ENCODE assay signal across 9 mouse cellular contexts in genomic region chr7:80199851-80200587, GRCm38 (mm10). TPM values are rescaled to one million over a fixed set of nuclear protein-coding genes. Genes with fewer than 3 reads are reported as not detected.
A peak's percentile ranks its signal among the peaks of the same experiment; 100 is the strongest.
DNase-seq lines count a peak whose midpoint lies in the region; ATAC-seq and TF ChIP-seq lines count a peak whose summit lies in the region.
"Had no signal": no experiment of that assay in that cellular context is flagged by ENCODE, and none has a peak within 500 bp of the region (broad histone marks: within the 10 kb centered on the region; RNA-seq: fewer than 3 reads in every experiment).

No protein-coding gene starts in this region.

- peaks cover 37% of the 10 kb centered on the region for H3K4me1 ChIP-seq in lung, embryonic 15.5 days
- peaks cover 82% of the 10 kb centered on the region for H3K4me1 ChIP-seq in forebrain, embryonic 10.5 days
- peaks cover 29% of the 10 kb centered on the region for H3K4me1 ChIP-seq in limb, embryonic 14.5 days (ENCODE audit: control insufficient read depth, insufficient read depth, low read length)
- peaks cover 41% of the 10 kb centered on the region for H3K4me1 ChIP-seq in stomach, embryonic 14.5 days (ENCODE audit: control insufficient read depth, insufficient read depth, low read length)

- H3K9ac ChIP-seq in lung, embryonic 15.5 days, result no peak overlapping the region; the same call in 1 of the 2 replicates
- H3K9ac ChIP-seq in limb, embryonic 14.5 days (ENCODE audit: low read depth, low read length, severe bottlenecking), result no peak overlapping the region
- no peak overlapping the region for H3K9ac ChIP-seq in stomach, embryonic 14.5 days (replicated peaks; ENCODE audit: low read depth, low read length)

- DNase-seq in lung, postnatal 10 days, result no peak
- DNase-seq in forebrain, embryonic 10.5 days (ENCODE audit: extremely low spot score, low spot score), result no peak
- no peak for DNase-seq in limb, embryonic 14.5 days (ENCODE audit: low spot score)
- DNase-seq in cerebellum, postnatal 36 days, result no peak
- no peak for DNase-seq in embryo, embryonic 9.5 days (ENCODE audit: extremely low spot score)
- DNase-seq in testis, postnatal 10 days (ENCODE audit: low spot score), result no peak
- DNase-seq: lung, adult 18-20 months had no signal

- H3K27me3 ChIP-seq in lung, embryonic 15.5 days, result no peaks in the 10 kb centered on the region
- no peaks in the 10 kb centered on the region for H3K27me3 ChIP-seq in forebrain, embryonic 10.5 days (ENCODE audit: poor library complexity, severe bottlenecking)
- H3K27me3 ChIP-seq in limb, embryonic 14.5 days (ENCODE audit: control insufficient read depth, insufficient read depth, low read length), result no peaks in the 10 kb centered on the region
- H3K27me3 ChIP-seq in stomach, embryonic 14.5 days (ENCODE audit: control insufficient read depth, insufficient read depth, low read length), result no peaks in the 10 kb centered on the region

- no peaks in the 10 kb centered on the region for H3K36me3 ChIP-seq in lung, embryonic 15.5 days
- H3K36me3 ChIP-seq in forebrain, embryonic 10.5 days (replicated peaks), result peaks cover 44% of the 10 kb centered on the region
- H3K36me3 ChIP-seq in limb, embryonic 14.5 days (ENCODE audit: control insufficient read depth, insufficient read depth, low read length), result peaks cover 9% of the 10 kb centered on the region; the same call in 1 of the 2 replicates
- H3K36me3 ChIP-seq in stomach, embryonic 14.5 days (ENCODE audit: control insufficient read depth, insufficient read depth, low read length), result peaks cover 5% of the 10 kb centered on the region; the same call in 1 of the 2 replicates

- no peak overlapping the region for H3K27ac ChIP-seq in lung, embryonic 15.5 days
- H3K27ac ChIP-seq in forebrain, embryonic 10.5 days, result no peak overlapping the region
- no peak overlapping the region for H3K27ac ChIP-seq in limb, embryonic 14.5 days (replicated peaks; ENCODE audit: low read depth, low read length)
- no peak overlapping the region; the same call in 1 of the 2 replicates for H3K27ac ChIP-seq in stomach, embryonic 14.5 days (ENCODE audit: low read length)

- H3K4me3 ChIP-seq in lung, embryonic 15.5 days, result peak overlapping the region; percentile 55; the same call in 1 of the 2 replicates
- H3K4me3 ChIP-seq in forebrain, embryonic 10.5 days, result peak overlapping the region; percentile 79; the same call in 1 of the 2 replicates
- H3K4me3 ChIP-seq in limb, embryonic 14.5 days (replicated peaks; ENCODE audit: low read length), result peak overlapping the region; percentile 80
- H3K4me3 ChIP-seq in stomach, embryonic 14.5 days (ENCODE audit: low read depth, low read length), result peak overlapping the region; percentile 76; the same call in 1 of the 2 replicates

- no peak for TF ChIP-seq POLR2A in limb, embryonic 14.5 days (IDR thresholded peaks at IDR 0.05; ENCODE audit: borderline replicate concordance, extremely low read depth, insufficient read depth, insufficient read length)

- H3K9me3 ChIP-seq in lung, embryonic 15.5 days, result no peaks in the 10 kb centered on the region
- no peaks in the 10 kb centered on the region for H3K9me3 ChIP-seq in forebrain, embryonic 10.5 days
- H3K9me3 ChIP-seq in limb, embryonic 14.5 days (ENCODE audit: control insufficient read depth, low read length), result no peaks in the 10 kb centered on the region
- no peaks in the 10 kb centered on the region for H3K9me3 ChIP-seq in stomach, embryonic 14.5 days (ENCODE audit: control insufficient read depth, low read depth, low read length)

- H3K4me2 ChIP-seq in lung, embryonic 15.5 days, result peak overlapping the region; percentile 66
- H3K4me2 ChIP-seq in limb, embryonic 14.5 days (replicated peaks; ENCODE audit: low read depth, low read length, severe bottlenecking), result peak overlapping the region; percentile 89; the same call in 1 of the 2 replicates
- peak overlapping the region; percentile 93 for H3K4me2 ChIP-seq in stomach, embryonic 14.5 days (replicated peaks; ENCODE audit: low read depth, low read length)

- ATAC-seq in lung, embryonic 15.5 days (ENCODE audit: borderline replicate concordance, extremely low read depth, low FRiP score, low TSS enrichment), result no peak
- no peak for ATAC-seq in limb, embryonic 14.5 days (ENCODE audit: low FRiP score, low read depth)
- ATAC-seq in stomach, embryonic 14.5 days (ENCODE audit: insufficient number of reproducible peaks, insufficient read depth, low FRiP score, low read depth), result no peak

- 72% methylated on average over 11 of the region's 11 CpGs for WGBS in lung, embryonic 15.5 days
- 78% methylated on average over 11 of the region's 11 CpGs for WGBS in forebrain, embryonic 10.5 days
- 69% methylated on average over 11 of the region's 11 CpGs for WGBS in limb, embryonic 14.5 days
- WGBS in stomach, embryonic 14.5 days, result 66% methylated on average over 11 of the region's 11 CpGs

RNA-seq across cellular contexts. Expression of gene Sema4b, which starts 13.4 kb away (rescaled TPM):
- polyA plus RNA-seq in lung, embryonic 15.5 days (2015; fragmentation: Nextera tagmentation; extraction: Ambion mirVana), result 13.7 and 14.9 TPM in 2 replicates
- polyA plus RNA-seq in forebrain, embryonic 10.5 days (2016; fragmentation: Nextera tagmentation; extraction: Ambion mirVana), result 15.1 and 15.9 TPM in 2 replicates
- polyA plus RNA-seq in limb, embryonic 14.5 days (2012; rRNA removed), result 8.2 and 12.3 TPM in 2 replicates
- 11.5 and 12.0 TPM in 2 replicates for polyA plus RNA-seq in limb, embryonic 14.5 days (2014; fragmentation: Nextera tagmentation; extraction: Ambion mirVana)
- polyA plus RNA-seq in stomach, embryonic 14.5 days (2014; fragmentation: Nextera tagmentation; extraction: Ambion mirVana), result 21.7 and 23.4 TPM in 2 replicates

RNA-seq across cellular contexts. Expression of gene Cib1, which starts 32.6 kb away (rescaled TPM):
- polyA plus RNA-seq in lung, embryonic 15.5 days (2015; fragmentation: Nextera tagmentation; extraction: Ambion mirVana), result 79.1 and 90.8 TPM in 2 replicates
- polyA plus RNA-seq in forebrain, embryonic 10.5 days (2016; fragmentation: Nextera tagmentation; extraction: Ambion mirVana), result 69.0 and 70.2 TPM in 2 replicates
- 37.8 and 52.0 TPM in 2 replicates for polyA plus RNA-seq in limb, embryonic 14.5 days (2012; rRNA removed)
- 66.1 and 72.1 TPM in 2 replicates for polyA plus RNA-seq in limb, embryonic 14.5 days (2014; fragmentation: Nextera tagmentation; extraction: Ambion mirVana)
- polyA plus RNA-seq in stomach, embryonic 14.5 days (2014; fragmentation: Nextera tagmentation; extraction: Ambion mirVana), result 108 and 112 TPM in 2 replicates

RNA-seq across cellular contexts. Expression of gene Gdpgp1, which starts 32.6 kb away (rescaled TPM):
- polyA plus RNA-seq in lung, embryonic 15.5 days (2015; fragmentation: Nextera tagmentation; extraction: Ambion mirVana), result 3.0 and 4.0 TPM in 2 replicates
- 6.3 and 6.7 TPM in 2 replicates for polyA plus RNA-seq in forebrain, embryonic 10.5 days (2016; fragmentation: Nextera tagmentation; extraction: Ambion mirVana)
- 2.0 TPM in 2 replicates for polyA plus RNA-seq in limb, embryonic 14.5 days (2012; rRNA removed)
- polyA plus RNA-seq in limb, embryonic 14.5 days (2014; fragmentation: Nextera tagmentation; extraction: Ambion mirVana), result 2.1 and 2.4 TPM in 2 replicates
- polyA plus RNA-seq in stomach, embryonic 14.5 days (2014; fragmentation: Nextera tagmentation; extraction: Ambion mirVana), result 5.0 and 5.6 TPM in 2 replicates

RNA-seq across cellular contexts. Expression of gene Ttll13, which starts 46.2 kb away (rescaled TPM):
- 0.73 and 0.93 TPM in 2 replicates for polyA plus RNA-seq in lung, embryonic 15.5 days (2015; fragmentation: Nextera tagmentation; extraction: Ambion mirVana)
- polyA plus RNA-seq in forebrain, embryonic 10.5 days (2016; fragmentation: Nextera tagmentation; extraction: Ambion mirVana), result 0.84 and 0.99 TPM in 2 replicates
- polyA plus RNA-seq in limb, embryonic 14.5 days (2012; rRNA removed), result 0.28 and 0.59 TPM in 2 replicates
- 0.73 and 0.94 TPM in 2 replicates for polyA plus RNA-seq in limb, embryonic 14.5 days (2014; fragmentation: Nextera tagmentation; extraction: Ambion mirVana)
- 1.0 and 1.8 TPM in 2 replicates for polyA plus RNA-seq in stomach, embryonic 14.5 days (2014; fragmentation: Nextera tagmentation; extraction: Ambion mirVana)
